Mouse (Mus musculus) embryonic fibroblast, embryonic 13.5 days (primary cell): ENCODE data around the gene Gm11985.

ENCODE experiments used
- CTCF ChIP-seq: IDR thresholded peaks from 2 replicates; pipeline ENCODE4 v1.5.1; 2011; ENCODE audit warnings: mild to moderate bottlenecking, control low read depth, low read length, moderate library complexity, borderline replicate concordance; ENCODE audit not compliant: insufficient read depth
- POLR2A ChIP-seq: IDR thresholded peaks from 2 replicates; pipeline ENCODE4 v1.6.1; 2011; ENCODE audit warnings: low read depth, mild to moderate bottlenecking, control low read depth, low read length, moderate library complexity

- TF ChIP-seq CTCF (no peak), POLR2A (no peak)
Measured at GRCm38 (mm10) chr11:7182409-7183042, 5.8 kb downstream of the Gm11985 start.
